Mouse (Mus musculus): ENCODE results near the gene Slc41a3. TPM values are rescaled to one million over a fixed set of nuclear protein-coding genes. Genes with fewer than 3 reads are reported as not detected.

Gene Slc41a3
- polyA plus RNA-seq, 1 experiment from 2014 or later, result 7.3 TPM

DNA sequence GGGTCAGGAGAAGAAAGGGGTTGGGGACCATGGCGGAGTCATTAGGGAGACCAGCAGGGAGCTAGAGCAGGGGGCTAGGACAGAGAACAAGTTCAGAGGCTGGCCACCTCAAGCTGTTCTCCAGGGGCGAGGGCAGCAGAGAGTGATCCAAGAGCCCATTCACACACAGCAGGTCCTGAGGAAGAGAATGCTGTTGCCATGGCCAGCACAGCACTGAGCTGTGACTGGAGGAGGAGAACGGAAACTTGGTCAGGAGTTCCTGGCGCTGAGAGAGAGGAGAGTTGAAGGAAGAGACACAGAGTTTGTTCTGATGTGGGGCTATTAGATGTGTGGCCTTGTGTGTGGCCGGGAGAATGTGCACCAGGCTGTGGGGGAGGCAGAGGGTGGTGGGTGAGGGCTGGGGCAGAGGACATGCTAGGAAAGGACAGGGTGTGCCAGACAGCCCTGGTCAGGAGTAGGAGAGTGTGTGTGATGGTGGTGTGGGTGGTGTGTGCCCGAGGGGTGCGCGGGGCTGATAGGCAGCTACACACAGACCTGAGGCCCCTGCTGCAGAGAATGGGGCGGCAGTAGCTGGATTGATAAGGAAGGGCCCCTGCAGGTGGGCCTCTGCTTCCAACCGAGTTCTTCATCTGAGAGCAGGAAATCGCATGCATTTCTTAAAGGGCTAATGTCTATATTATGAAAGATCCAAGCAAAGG, 18.4 kb downstream of the Slc41a3 start:
- Histone ChIP-seq H3K4me1 (ENCODE audit: control insufficient read depth, insufficient read depth, low read length) (peaks cover 14% of the 10 kb centered on the region; the same call in 1 of the 2 replicates), H3K4me2 (replicated peaks; ENCODE audit: low read depth, low read length) (no peak overlapping the region), H3K27ac (ENCODE audit: low read length) (peak overlapping the region; percentile 40; the same call in 1 of the 2 replicates)

DNA sequence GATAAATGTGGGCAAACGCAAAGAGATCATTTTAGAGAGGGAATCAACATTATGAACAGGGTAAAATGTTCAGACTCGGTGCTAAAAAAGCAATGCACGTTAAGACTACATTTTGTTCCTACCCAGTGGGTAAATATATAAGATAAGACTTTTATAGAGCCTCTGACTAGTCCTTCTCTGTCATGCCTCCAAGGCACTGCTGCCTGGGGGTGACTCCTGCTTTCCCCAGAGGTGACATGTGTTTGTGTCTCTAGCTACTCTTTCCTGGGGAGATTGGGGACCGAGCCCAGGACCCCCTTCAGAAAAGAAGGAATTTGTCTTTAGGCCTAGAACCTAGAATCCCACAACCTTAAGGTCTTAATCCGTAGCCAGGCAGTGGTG, 18.9 kb downstream of the Slc41a3 start:
- WGBS, result 66% methylated on average over 5 of the region's 5 CpGs
- peaks cover 14% of the 10 kb centered on the region; the same call in 1 of the 2 replicates for H3K4me1 ChIP-seq (ENCODE audit: control insufficient read depth, insufficient read depth, low read length)
- ATAC-seq (ENCODE audit: insufficient number of reproducible peaks, insufficient read depth, low FRiP score, low read depth), result no peak
- no peak overlapping the region for H3K9ac ChIP-seq (replicated peaks; ENCODE audit: low read depth, low read length)
- H3K9me3 ChIP-seq (ENCODE audit: control insufficient read depth, low read depth, low read length), result no peaks in the 10 kb centered on the region
- H3K36me3 ChIP-seq (ENCODE audit: control insufficient read depth, insufficient read depth, low read length), result no peaks in the 10 kb centered on the region
- no peak overlapping the region for H3K4me3 ChIP-seq (ENCODE audit: low read depth, low read length)
- no peak overlapping the region for H3K4me2 ChIP-seq (replicated peaks; ENCODE audit: low read depth, low read length)
- no peaks in the 10 kb centered on the region for H3K27me3 ChIP-seq (ENCODE audit: control insufficient read depth, insufficient read depth, low read length)
- peak overlapping the region; percentile 30; the same call in 1 of the 2 replicates for H3K27ac ChIP-seq (ENCODE audit: low read length)

More for the DNA sequence above, 18.4 kb downstream of the Slc41a3 start:
- H3K9ac ChIP-seq (replicated peaks; ENCODE audit: low read depth, low read length), result no peak overlapping the region
- peak; percentile 88 for ATAC-seq (ENCODE audit: insufficient number of reproducible peaks, insufficient read depth, low FRiP score, low read depth)
- H3K27me3 ChIP-seq (ENCODE audit: control insufficient read depth, insufficient read depth, low read length), result no peaks in the 10 kb centered on the region
- no peaks in the 10 kb centered on the region for H3K36me3 ChIP-seq (ENCODE audit: control insufficient read depth, insufficient read depth, low read length)
- WGBS, result 47% methylated on average over 11 of the region's 11 CpGs
- H3K9me3 ChIP-seq (ENCODE audit: control insufficient read depth, low read depth, low read length), result no peaks in the 10 kb centered on the region
- no peak overlapping the region for H3K4me3 ChIP-seq (ENCODE audit: low read depth, low read length)

GRCm38 (mm10) chr6:90624184-90624583, 19.7 kb downstream of the Slc41a3 start:
- no peak overlapping the region for H3K4me3 ChIP-seq (ENCODE audit: low read depth, low read length)
- WGBS, result 59% methylated on average over 6 of the region's 6 CpGs

DNA sequence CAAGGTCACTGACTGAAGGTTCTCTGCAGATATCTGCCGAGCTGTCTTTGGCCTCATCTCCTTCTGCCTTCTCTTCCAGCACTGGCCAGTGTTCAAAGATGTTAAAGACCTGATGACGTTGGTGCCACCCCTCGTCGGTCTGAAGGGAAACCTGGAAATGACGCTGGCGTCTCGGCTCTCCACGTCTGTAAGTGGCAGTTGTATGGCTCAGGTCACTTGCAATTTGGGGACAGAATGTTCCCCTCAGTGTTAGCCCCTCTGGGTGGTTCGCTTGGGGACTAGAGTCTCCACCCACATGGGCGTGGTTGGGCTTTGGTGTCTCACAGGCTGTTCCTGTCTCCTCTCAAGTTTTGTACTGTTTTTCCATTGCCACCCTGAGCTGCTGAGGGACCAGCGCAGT, 20.2 kb downstream of the Slc41a3 start:
- Histone ChIP-seq H3K36me3 (ENCODE audit: control insufficient read depth, insufficient read depth, low read length) (no peaks in the 10 kb centered on the region), H3K4me2 (replicated peaks; ENCODE audit: low read depth, low read length) (no peak overlapping the region), H3K27ac (ENCODE audit: low read length) (no peak overlapping the region), H3K27me3 (ENCODE audit: control insufficient read depth, insufficient read depth, low read length) (no peaks in the 10 kb centered on the region), H3K9me3 (ENCODE audit: control insufficient read depth, low read depth, low read length) (no peaks in the 10 kb centered on the region), H3K9ac (replicated peaks; ENCODE audit: low read depth, low read length) (no peak overlapping the region), H3K4me1 (ENCODE audit: control insufficient read depth, insufficient read depth, low read length) (peaks cover 14% of the 10 kb centered on the region; the same call in 1 of the 2 replicates), H3K4me3 (ENCODE audit: low read depth, low read length) (no peak overlapping the region)
- ATAC-seq (ENCODE audit: insufficient number of reproducible peaks, insufficient read depth, low FRiP score, low read depth), result no peak
- 70% methylated on average over 11 of the region's 11 CpGs for WGBS

More at GRCm38 (mm10) chr6:90624184-90624583, 19.7 kb downstream of the Slc41a3 start:
- no peaks in the 10 kb centered on the region for H3K27me3 ChIP-seq (ENCODE audit: control insufficient read depth, insufficient read depth, low read length)
- no peak overlapping the region for H3K27ac ChIP-seq (ENCODE audit: low read length)
- peaks cover 14% of the 10 kb centered on the region; the same call in 1 of the 2 replicates for H3K4me1 ChIP-seq (ENCODE audit: control insufficient read depth, insufficient read depth, low read length)
- H3K9me3 ChIP-seq (ENCODE audit: control insufficient read depth, low read depth, low read length), result no peaks in the 10 kb centered on the region
- no peak overlapping the region for H3K9ac ChIP-seq (replicated peaks; ENCODE audit: low read depth, low read length)
- no peak overlapping the region for H3K4me2 ChIP-seq (replicated peaks; ENCODE audit: low read depth, low read length)
- H3K36me3 ChIP-seq (ENCODE audit: control insufficient read depth, insufficient read depth, low read length), result no peaks in the 10 kb centered on the region
- no peak for ATAC-seq (ENCODE audit: insufficient number of reproducible peaks, insufficient read depth, low FRiP score, low read depth)

DNA sequence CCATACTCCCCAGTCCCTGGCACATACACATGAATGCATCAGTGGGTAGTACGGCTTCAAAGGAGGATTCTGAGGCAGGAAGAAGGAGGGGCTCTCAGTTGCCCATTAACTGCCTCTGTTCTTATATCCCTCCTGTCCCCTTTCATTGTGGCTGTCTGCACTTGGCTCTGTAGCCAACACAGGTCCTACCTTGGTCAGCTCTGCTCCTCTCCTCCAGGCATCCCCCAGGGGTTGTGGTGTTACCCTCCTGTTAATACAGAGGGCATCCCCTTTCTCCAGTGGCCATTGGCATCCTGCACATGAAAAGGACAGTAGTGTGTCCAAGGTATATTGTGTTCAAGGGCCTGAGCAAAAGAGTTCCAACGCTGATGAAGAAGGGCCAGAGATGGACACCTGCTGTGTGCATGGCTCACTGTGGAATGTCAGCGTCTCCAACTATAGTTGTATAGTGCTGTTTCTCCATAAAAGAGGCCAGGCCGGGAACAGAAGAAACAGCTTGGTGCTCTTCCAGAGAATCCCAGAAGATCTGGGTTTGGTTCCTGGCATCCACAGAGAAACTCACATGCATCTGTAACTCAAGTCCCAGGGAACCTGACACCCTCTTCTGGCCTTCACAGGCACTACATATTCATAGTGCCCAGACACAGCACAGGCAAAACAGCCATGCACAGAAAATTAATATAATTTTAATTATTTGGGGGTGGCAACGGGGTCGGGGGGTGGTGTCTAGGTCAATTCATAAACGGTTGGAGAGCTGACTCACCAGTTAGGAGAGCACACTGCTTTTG, 20.9 kb downstream of the Slc41a3 start:
- no peak overlapping the region for H3K27ac ChIP-seq (ENCODE audit: low read length)
- WGBS, result 83% methylated on average over 7 of the region's 7 CpGs

GRCm38 (mm10) chr6:90627556-90627955, 23.0 kb downstream of the Slc41a3 start:
- no peaks in the 10 kb centered on the region for H3K9me3 ChIP-seq (ENCODE audit: control insufficient read depth, low read depth, low read length)
- peaks cover 6% of the 10 kb centered on the region; the same call in 1 of the 2 replicates for H3K4me1 ChIP-seq (ENCODE audit: control insufficient read depth, insufficient read depth, low read length)
- ATAC-seq (ENCODE audit: insufficient number of reproducible peaks, insufficient read depth, low FRiP score, low read depth), result no peak
- H3K36me3 ChIP-seq (ENCODE audit: control insufficient read depth, insufficient read depth, low read length), result no peaks in the 10 kb centered on the region
- no peak overlapping the region for H3K9ac ChIP-seq (replicated peaks; ENCODE audit: low read depth, low read length)
- H3K27me3 ChIP-seq (ENCODE audit: control insufficient read depth, insufficient read depth, low read length), result no peaks in the 10 kb centered on the region
- no peak overlapping the region for H3K4me3 ChIP-seq (ENCODE audit: low read depth, low read length)
- 83% methylated on average over 4 of the region's 4 CpGs for WGBS
- no peak overlapping the region for H3K27ac ChIP-seq (ENCODE audit: low read length)
- no peak overlapping the region for H3K4me2 ChIP-seq (replicated peaks; ENCODE audit: low read depth, low read length)

More for the DNA sequence above, 20.9 kb downstream of the Slc41a3 start:
- no peaks in the 10 kb centered on the region for H3K27me3 ChIP-seq (ENCODE audit: control insufficient read depth, insufficient read depth, low read length)
- no peaks in the 10 kb centered on the region for H3K36me3 ChIP-seq (ENCODE audit: control insufficient read depth, insufficient read depth, low read length)
- no peak overlapping the region for H3K4me2 ChIP-seq (replicated peaks; ENCODE audit: low read depth, low read length)
- H3K9me3 ChIP-seq (ENCODE audit: control insufficient read depth, low read depth, low read length), result no peaks in the 10 kb centered on the region
- ATAC-seq (ENCODE audit: insufficient number of reproducible peaks, insufficient read depth, low FRiP score, low read depth), result no peak
- H3K4me1 ChIP-seq (ENCODE audit: control insufficient read depth, insufficient read depth, low read length), result peaks cover 14% of the 10 kb centered on the region; the same call in 1 of the 2 replicates
- H3K4me3 ChIP-seq (ENCODE audit: low read depth, low read length), result no peak overlapping the region
- H3K9ac ChIP-seq (replicated peaks; ENCODE audit: low read depth, low read length), result no peak overlapping the region

GRCm38 (mm10) chr6:90629506-90629905, 25.0 kb downstream of the Slc41a3 start:
- H3K9me3 ChIP-seq (ENCODE audit: control insufficient read depth, low read depth, low read length), result no peaks in the 10 kb centered on the region
- no peak overlapping the region for H3K9ac ChIP-seq (replicated peaks; ENCODE audit: low read depth, low read length)
- H3K36me3 ChIP-seq (ENCODE audit: control insufficient read depth, insufficient read depth, low read length), result no peaks in the 10 kb centered on the region
- no peak overlapping the region for H3K4me2 ChIP-seq (replicated peaks; ENCODE audit: low read depth, low read length)
- no peak overlapping the region for H3K4me3 ChIP-seq (ENCODE audit: low read depth, low read length)
- no peaks in the 10 kb centered on the region for H3K27me3 ChIP-seq (ENCODE audit: control insufficient read depth, insufficient read depth, low read length)
- ATAC-seq (ENCODE audit: insufficient number of reproducible peaks, insufficient read depth, low FRiP score, low read depth), result no peak
- H3K27ac ChIP-seq (ENCODE audit: low read length), result no peak overlapping the region
- whole genome bisulfite sequencing, result 79% methylated on average over 6 of the region's 6 CpGs
- H3K4me1 ChIP-seq (ENCODE audit: control insufficient read depth, insufficient read depth, low read length), result no peaks in the 10 kb centered on the region

DNA sequence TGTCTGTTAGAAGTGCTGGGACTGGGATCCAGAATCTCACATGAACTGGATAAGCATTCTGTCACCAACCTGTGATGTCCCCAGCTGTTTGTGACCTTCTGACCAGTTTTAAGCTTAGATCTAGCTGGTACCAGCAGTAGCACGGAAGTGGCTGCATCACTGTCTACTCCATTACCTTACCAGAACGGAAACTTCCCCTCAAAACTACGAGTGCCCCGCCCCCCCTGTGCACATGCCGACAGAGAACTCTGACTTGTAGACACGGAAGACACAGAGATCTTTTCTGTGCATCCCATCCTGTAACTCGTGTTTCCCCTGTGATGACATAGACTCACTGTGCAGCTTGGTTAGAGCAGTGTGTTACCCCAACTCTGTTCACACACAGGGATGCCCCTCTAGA, 25.9 kb downstream of the Slc41a3 start:
- ATAC-seq (ENCODE audit: insufficient number of reproducible peaks, insufficient read depth, low FRiP score, low read depth), result no peak
- WGBS, result 87% methylated on average over 7 of the region's 7 CpGs
- Histone ChIP-seq H3K4me3 (ENCODE audit: low read depth, low read length) (no peak overlapping the region), H3K9me3 (ENCODE audit: control insufficient read depth, low read depth, low read length) (no peaks in the 10 kb centered on the region), H3K27ac (ENCODE audit: low read length) (no peak overlapping the region), H3K9ac (replicated peaks; ENCODE audit: low read depth, low read length) (no peak overlapping the region), H3K4me1 (ENCODE audit: control insufficient read depth, insufficient read depth, low read length) (no peaks in the 10 kb centered on the region), H3K27me3 (ENCODE audit: control insufficient read depth, insufficient read depth, low read length) (no peaks in the 10 kb centered on the region), H3K36me3 (ENCODE audit: control insufficient read depth, insufficient read depth, low read length) (no peaks in the 10 kb centered on the region), H3K4me2 (replicated peaks; ENCODE audit: low read depth, low read length) (no peak overlapping the region)
